Mouse (Mus musculus) forebrain, embryonic 16.5 days (tissue): Measurements from ENCODE around the gene Mzf1. TPM values are rescaled to one million over a fixed set of nuclear protein-coding genes. Genes with fewer than 3 reads are reported as not detected.

Source experiments
- ATAC-seq: fragments of 200-750 bp; cut with Nextera tagmentation; 2 replicates; pipeline ENCODE4 v1.8.0; 2017; ENCODE audit warnings: mild to moderate bottlenecking, moderate library complexity
- H3K27ac ChIP-seq: fragments of 300-500 bp; sonication (generic); 2 replicates; pipeline ENCODE4 v1.5.1; 2014; ENCODE audit warnings: low read length, control low read depth
- H3K27me3 ChIP-seq: fragments of 300-500 bp; sonication (generic); replicated peaks from 2 replicates; pipeline ENCODE4 v1.6.1; 2014; ENCODE audit warnings: low read length; ENCODE audit not compliant: control insufficient read depth, insufficient read depth
- H3K36me3 ChIP-seq: fragments of 300-500 bp; sonication (generic); 2 replicates; pipeline ENCODE4 v1.6.1; 2014; ENCODE audit not compliant: control insufficient read depth, insufficient read depth
- H3K4me1 ChIP-seq: fragments of 300-500 bp; sonication (generic); replicated peaks from 2 replicates; pipeline ENCODE4 v1.6.1; 2014; ENCODE audit warnings: low read length; ENCODE audit not compliant: control insufficient read depth, insufficient read depth
- H3K4me2 ChIP-seq: fragments of 300-500 bp; sonication (generic); 2 replicates; pipeline ENCODE4 v1.6.1; 2014; ENCODE audit warnings: mild to moderate bottlenecking, low read length, control low read depth
- H3K4me3 ChIP-seq: fragments of 300-500 bp; sonication (generic); replicated peaks from 2 replicates; pipeline ENCODE4 v1.5.1; 2014; ENCODE audit warnings: mild to moderate bottlenecking, low read length, control low read depth
- H3K9ac ChIP-seq: fragments of 300-500 bp; sonication (generic); replicated peaks from 2 replicates; pipeline ENCODE4 v1.6.1; 2014; ENCODE audit warnings: low read depth, low read length, control low read depth
- H3K9me3 ChIP-seq: fragments of 300-500 bp; sonication (generic); 2 replicates; pipeline ENCODE4 v1.6.1; 2016; ENCODE audit warnings: low read length; ENCODE audit not compliant: control insufficient read depth
- WGBS: fragments of 180-500 bp; shearing (Covaris S2); extraction: QIAGEN DNeasy Blood & Tissue Kit; methylation state at CpG from one replicate; pipeline ENCODE4 v1.1.7; 2014; 5-methylcytosine and 5-hydroxymethylcytosine counted together
- polyA plus RNA-seq: library from polyadenylated mRNA; unstranded; fragments of >200 nt; fragmentation: Nextera tagmentation; extraction: Ambion mirVana; gene quantifications from 2 replicates; pipeline ENCODE4 v1.2.1, GENCODE M21; 2015

The Mzf1 gene
- polyA plus RNA-seq, 1 experiment from 2014 or later, result 10.6 TPM

- Histone ChIP-seq H3K27me3 (peaks cover 20% of the 10 kb centered on the region), H3K4me2 (no peak overlapping the region), H3K36me3 (no peaks in the 10 kb centered on the region), H3K4me1 (peaks cover 14% of the 10 kb centered on the region), H3K27ac (no peak overlapping the region), H3K9ac (no peak overlapping the region), H3K4me3 (no peak overlapping the region), H3K9me3 (no peaks in the 10 kb centered on the region)
- WGBS, result 5% methylated on average over 2 of the region's 2 CpGs
- no peak for ATAC-seq
Observed at GRCm38 (mm10) chr7:13046084-13046483, 8.5 kb downstream of the Mzf1 start.

- ATAC-seq, result no peak
- no peaks in the 10 kb centered on the region for H3K36me3 ChIP-seq
- H3K4me3 ChIP-seq, result peak overlapping the region; percentile 51
- WGBS, result 3% methylated on average over 23 of the region's 23 CpGs
- H3K9ac ChIP-seq, result peak overlapping the region; percentile 67
- H3K27ac ChIP-seq, result no peak overlapping the region
- H3K4me1 ChIP-seq, result peaks cover 14% of the 10 kb centered on the region
- H3K4me2 ChIP-seq, result peak overlapping the region; percentile 92
- H3K27me3 ChIP-seq, result peaks cover 20% of the 10 kb centered on the region
- H3K9me3 ChIP-seq, result no peaks in the 10 kb centered on the region
Observed at GRCm38 (mm10) chr7:13044254-13044625, 10.3 kb downstream of the Mzf1 start.

GRCm38 (mm10) chr7:13043445-13044253, 10.9 kb downstream of the Mzf1 start:
- Histone ChIP-seq H3K27ac (no peak overlapping the region), H3K36me3 (no peaks in the 10 kb centered on the region), H3K4me2 (peak overlapping the region; percentile 92), H3K4me3 (peak overlapping the region; percentile 51), H3K9me3 (no peaks in the 10 kb centered on the region), H3K9ac (peak overlapping the region; percentile 67), H3K27me3 (peaks cover 20% of the 10 kb centered on the region), H3K4me1 (peaks cover 20% of the 10 kb centered on the region)
- ATAC-seq, result peak; percentile 53
- 4% methylated on average over 84 of the region's 88 CpGs for WGBS

GRCm38 (mm10) chr7:13043120-13043444, 11.5 kb downstream of the Mzf1 start:
- Histone ChIP-seq H3K9ac (peak overlapping the region; percentile 67; the same call in 1 of the 2 replicates), H3K36me3 (no peaks in the 10 kb centered on the region), H3K9me3 (no peaks in the 10 kb centered on the region), H3K4me2 (peak overlapping the region; percentile 92), H3K4me1 (peaks cover 22% of the 10 kb centered on the region), H3K4me3 (peak overlapping the region; percentile 51), H3K27me3 (peaks cover 20% of the 10 kb centered on the region), H3K27ac (no peak overlapping the region)
- no peak for ATAC-seq
- WGBS, result 39% methylated on average over 16 of the region's 16 CpGs

- Histone ChIP-seq H3K36me3 (no peaks in the 10 kb centered on the region), H3K27me3 (peaks cover 20% of the 10 kb centered on the region)
- 82% methylated on average over 6 of the region's 6 CpGs for WGBS
Observed at GRCm38 (mm10) chr7:13042511-13042910, 12.1 kb downstream of the Mzf1 start.

GRCm38 (mm10) chr7:13041256-13041655, 13.3 kb downstream of the Mzf1 start:
- peaks cover 31% of the 10 kb centered on the region for H3K4me1 ChIP-seq
- ATAC-seq, result no peak
- no peak overlapping the region for H3K27ac ChIP-seq
- no peak overlapping the region for H3K4me2 ChIP-seq
- WGBS, result 72% methylated on average over 1 of the region's 1 CpGs
- H3K27me3 ChIP-seq, result peaks cover 20% of the 10 kb centered on the region
- H3K4me3 ChIP-seq, result no peak overlapping the region
- no peaks in the 10 kb centered on the region for H3K9me3 ChIP-seq
- no peak overlapping the region for H3K9ac ChIP-seq
- peaks cover under 1% of the 10 kb centered on the region; the same call in 1 of the 2 replicates for H3K36me3 ChIP-seq

More at GRCm38 (mm10) chr7:13042511-13042910, 12.1 kb downstream of the Mzf1 start:
- Histone ChIP-seq H3K27ac (no peak overlapping the region), H3K9ac (no peak overlapping the region), H3K4me1 (peaks cover 22% of the 10 kb centered on the region), H3K4me3 (no peak overlapping the region), H3K4me2 (no peak overlapping the region), H3K9me3 (no peaks in the 10 kb centered on the region)
- ATAC-seq, result no peak

- Histone ChIP-seq H3K36me3 (peaks cover 12% of the 10 kb centered on the region), H3K9ac (peak overlapping the region; percentile 98), H3K27me3 (peaks cover 11% of the 10 kb centered on the region), H3K4me3 (no peak overlapping the region), H3K4me2 (peak overlapping the region; percentile 71), H3K4me1 (peaks cover 37% of the 10 kb centered on the region), H3K27ac (no peak overlapping the region; the same call in 1 of the 2 replicates), H3K9me3 (no peaks in the 10 kb centered on the region)
- 91% methylated on average over 1 of the region's 1 CpGs for WGBS
- no peak for ATAC-seq
Observed at GRCm38 (mm10) chr7:13039181-13039580, 15.4 kb downstream of the Mzf1 start.

- Histone ChIP-seq H3K4me3 (peak overlapping the region; percentile 77), H3K27ac (peak overlapping the region; percentile 100), H3K27me3 (peaks cover 10% of the 10 kb centered on the region), H3K4me1 (peaks cover 36% of the 10 kb centered on the region), H3K9ac (peak overlapping the region; percentile 98), H3K36me3 (peaks cover 12% of the 10 kb centered on the region), H3K4me2 (peak overlapping the region; percentile 71), H3K9me3 (no peaks in the 10 kb centered on the region)
- 19% methylated on average over 15 of the region's 15 CpGs for WGBS
- no peak for ATAC-seq
Observed at GRCm38 (mm10) chr7:13038621-13039169, 15.9 kb downstream of the Mzf1 start.

- Histone ChIP-seq H3K36me3 (peaks cover 12% of the 10 kb centered on the region), H3K9ac (peak within 1 kb of the TSS; percentile 98), H3K9me3 (no peaks in the 10 kb centered on the region), H3K27ac (peak within 1 kb of the TSS; percentile 100), H3K27me3 (peaks cover 5% of the 10 kb centered on the region), H3K4me3 (peak within 1 kb of the TSS; percentile 77), H3K4me2 (peak within 1 kb of the TSS; percentile 94), H3K4me1 (peaks cover 38% of the 10 kb centered on the region)
- peak; percentile 91 for ATAC-seq
- under 1% methylated on average over 60 of the region's 65 CpGs for WGBS
Observed at GRCm38 (mm10) chr7:13037901-13038555, 16.5 kb downstream of the Mzf1 start, which contains the start of gene Ube2m. TSS of gene Ube2m (minus strand) at chr7:13038275.
